Comparison of ENCODE assay signal across 18 mouse cellular contexts in the genomic region with DNA sequence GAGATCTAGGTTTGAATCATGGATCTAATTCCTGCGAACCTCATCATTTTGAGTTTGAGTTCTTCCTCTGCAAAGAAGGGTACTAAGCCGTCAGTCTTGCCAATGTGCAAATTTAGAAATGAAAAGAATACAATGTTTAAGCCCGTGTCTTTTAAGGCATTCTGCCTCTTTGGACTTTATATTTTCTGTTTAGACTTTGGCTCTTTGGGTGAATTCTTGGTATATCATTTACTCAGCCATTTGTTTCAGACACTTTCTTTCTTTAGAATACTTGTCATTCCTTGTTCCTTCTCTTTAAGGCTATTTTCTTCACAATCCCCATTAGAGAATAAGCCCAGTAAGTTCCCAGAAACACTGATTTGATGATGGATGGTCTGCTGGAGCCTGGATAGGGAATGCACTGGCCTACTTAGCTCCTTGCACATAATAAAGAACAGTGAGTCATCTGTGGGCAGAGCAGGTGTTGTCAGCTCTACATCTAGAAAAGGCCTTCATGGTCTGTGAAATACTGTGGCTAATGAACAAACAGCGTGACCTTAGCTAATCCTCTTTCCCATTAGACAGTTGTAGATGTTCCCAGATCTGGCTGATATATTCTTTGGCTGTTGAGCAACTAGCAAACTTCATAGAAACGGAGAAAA. TPM values are rescaled to one million over a fixed set of nuclear protein-coding genes. Genes with fewer than 3 reads are reported as not detected.
DNase-seq lines count a peak whose midpoint lies in the region; ATAC-seq and TF ChIP-seq lines count a peak whose summit lies in the region.
"Had no signal": no experiment of that assay in that cellular context is flagged by ENCODE, and none has a peak within 500 bp of the region (broad histone marks: within the 10 kb centered on the region; RNA-seq: fewer than 3 reads in every experiment).

No protein-coding gene starts in this region.

- H3K27me3 ChIP-seq in stomach, postnatal 0 days (ENCODE audit: control insufficient read depth, insufficient read depth, low read length) = no peaks in the 10 kb centered on the region

- no peaks in the 10 kb centered on the region for H3K9me3 ChIP-seq in stomach, postnatal 0 days (ENCODE audit: control insufficient read depth, low read length)

- peak; percentile 95 for ATAC-seq in frontal cortex, adult (ENCODE audit: low TSS enrichment)
- ATAC-seq in stomach, postnatal 0 days (ENCODE audit: low FRiP score, low TSS enrichment) = peak; percentile 26; the same call in 1 of the 2 replicates
- ATAC-seq: hindbrain, embryonic 16.5 days had no signal

- H3K9ac ChIP-seq in stomach, postnatal 0 days (ENCODE audit: low read length) = no peak overlapping the region

- H3K36me3 ChIP-seq in stomach, postnatal 0 days (ENCODE audit: control insufficient read depth, insufficient read depth, low read length) = no peaks in the 10 kb centered on the region

- H3K4me2 ChIP-seq in stomach, postnatal 0 days (replicated peaks; ENCODE audit: low read depth) = no peak overlapping the region

- WGBS in stomach, postnatal 0 days = 46% methylated on average over 5 of the region's 5 CpGs

- DNase-seq in frontal cortex, postnatal 14 days (ENCODE audit: low spot score in 2 of 2) = no peak
- DNase-seq in retina, postnatal 1 day = peak; percentile 50
- no peak for DNase-seq in retina, embryonic 14.5 days (ENCODE audit: low spot score)
- DNase-seq in kidney, postnatal 36 days = peak; percentile 8 to 35
- no peak for DNase-seq in stomach, postnatal 0 days (ENCODE audit: low spot score)
- no peak for DNase-seq in cerebellum, postnatal 36 days
- no peak for DNase-seq in thymus, postnatal 36 days
- DNase-seq: B cell, adult 2 months; cerebellum, adult 2 months; embryo, embryonic 11 days; liver; midbrain, embryonic 14.5 days; spleen, adult 18-20 months had no signal

- TF ChIP-seq EP300 in stomach, postnatal 0 days (optimal IDR thresholded peaks at IDR 0.05) = no peak

- TF ChIP-seq CTCF in stomach, postnatal 0 days (IDR thresholded peaks at IDR 0.05; ENCODE audit: low read depth) = no peak

- no peaks in the 10 kb centered on the region for H3K4me1 ChIP-seq in stomach, postnatal 0 days (replicated peaks; ENCODE audit: control insufficient read depth, insufficient read depth)

- no peak overlapping the region for H3K27ac ChIP-seq in stomach, postnatal 0 days (replicated peaks)
- H3K27ac ChIP-seq: macrophage had no signal

- no peak overlapping the region for H3K4me3 ChIP-seq in stomach, postnatal 0 days (ENCODE audit: low read depth, low read length)

RNA-seq across cellular contexts. Expression of a gene that starts 59.5 kb away (rescaled TPM):
- not detected in 2 replicates for polyA plus RNA-seq in stomach, postnatal 0 days (2015; fragmentation: Nextera tagmentation; extraction: Ambion mirVana)
- polyA plus RNA-seq: cerebellum, adult 2 months; heart, postnatal 0 days; hindbrain, embryonic 16.5 days; macrophage; midbrain, embryonic 14.5 days; neural tube, embryonic 11.5 days had no signal

Comparison
In these comparisons a context has a peak if more than half of its experiments do, and no peak if none do; other contexts are left out.
1. DNase-seq: peak in retina, postnatal 1 day (single experiment) and kidney, postnatal 36 days (2 of 2); none in frontal cortex, postnatal 14 days (0 of 2), retina, embryonic 14.5 days (single experiment), stomach, postnatal 0 days (single experiment), cerebellum, postnatal 36 days (0 of 2) and thymus, postnatal 36 days (0 of 2).